ENCODE assay signal across 8 mouse cellular contexts in the genomic region with DNA sequence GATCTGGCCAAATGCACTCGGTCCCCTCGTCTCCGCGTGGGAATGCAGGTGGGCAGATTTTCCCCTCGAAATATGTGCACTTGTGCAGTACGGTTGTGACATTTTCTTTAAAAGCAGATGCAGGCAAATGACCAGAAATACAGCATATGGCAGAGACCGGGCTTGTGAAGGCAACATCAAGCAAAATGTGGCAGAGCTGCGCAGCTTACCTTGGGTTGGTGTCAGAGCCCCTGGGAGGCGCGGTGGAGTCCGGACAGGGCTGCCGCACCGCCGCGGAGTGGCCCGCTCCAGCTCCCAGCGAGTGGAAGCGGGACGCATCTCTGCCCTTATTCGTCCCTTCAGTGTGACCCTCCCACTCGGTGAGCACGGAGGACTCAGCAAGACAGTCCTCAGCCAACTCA. TPM values are rescaled to one million over a fixed set of nuclear protein-coding genes. Genes with fewer than 3 reads are reported as not detected.
DNase-seq lines count a peak whose midpoint lies in the region; ATAC-seq and TF ChIP-seq lines count a peak whose summit lies in the region.

Gene Col19a1, minus strand, starts transcription at position 332 of the 401 bp plus-strand sequence.

- no peaks in the 10 kb centered on the region for H3K36me3 ChIP-seq in testis, adult 2 months (ENCODE audit: control insufficient read depth, insufficient read depth, low read length)
- no peaks in the 10 kb centered on the region for H3K36me3 ChIP-seq in neural tube, embryonic 12.5 days
- no peaks in the 10 kb centered on the region for H3K36me3 ChIP-seq in kidney, adult 2 months (ENCODE audit: control insufficient read depth, insufficient read depth, low read length)

- peak within 1 kb of the TSS; percentile 98 for H3K4me2 ChIP-seq in neural tube, embryonic 12.5 days (replicated peaks)

- peak within 1 kb of the TSS; percentile 22 for H3K4me3 ChIP-seq in testis, adult 2 months (ENCODE audit: control insufficient read depth, low read depth, low read length)
- H3K4me3 ChIP-seq in neural tube, embryonic 12.5 days: peak within 1 kb of the TSS; percentile 56
- no peak within 1 kb of the TSS for H3K4me3 ChIP-seq in kidney, adult 2 months (ENCODE audit: insufficient read depth, low read depth, low read length)

- no peaks in the 10 kb centered on the region for H3K9me3 ChIP-seq in neural tube, embryonic 12.5 days

- H3K27me3 ChIP-seq in testis, adult 2 months (ENCODE audit: control insufficient read depth, insufficient read depth, low read length): peaks cover 2% of the 10 kb centered on the region; the same call in 1 of the 2 replicates
- peaks cover 40% of the 10 kb centered on the region for H3K27me3 ChIP-seq in neural tube, embryonic 12.5 days (replicated peaks)
- H3K27me3 ChIP-seq in kidney, adult 2 months (replicated peaks; ENCODE audit: control insufficient read depth, insufficient read depth, low read length): peaks cover 2% of the 10 kb centered on the region; the same call in 1 of the 2 replicates

- H3K4me1 ChIP-seq in testis, adult 2 months (ENCODE audit: control insufficient read depth, insufficient read depth, low read length): peaks cover 11% of the 10 kb centered on the region
- H3K4me1 ChIP-seq in neural tube, embryonic 12.5 days: peaks cover 6% of the 10 kb centered on the region
- no peaks in the 10 kb centered on the region for H3K4me1 ChIP-seq in kidney, adult 2 months (ENCODE audit: control insufficient read depth, insufficient read depth, low read length)

- peak within 1 kb of the TSS; percentile 53 for H3K9ac ChIP-seq in neural tube, embryonic 12.5 days

- H3K27ac ChIP-seq in testis, adult 2 months (ENCODE audit: control insufficient read depth, insufficient read depth, low read depth, low read length): no peak within 1 kb of the TSS
- H3K27ac ChIP-seq in neural tube, embryonic 12.5 days: no peak within 1 kb of the TSS
- no peak within 1 kb of the TSS for H3K27ac ChIP-seq in kidney, adult 2 months (ENCODE audit: insufficient read depth, low read depth, low read length)

- ATAC-seq in neural tube, embryonic 12.5 days (ENCODE audit: low FRiP score, low read depth): peak; percentile 69; the same call in 1 of the 2 replicates

- no peak for TF ChIP-seq POLR2A in testis, adult 2 months (IDR thresholded peaks at IDR 0.05; ENCODE audit: control insufficient read depth, low read depth, low read length)
- no peak for TF ChIP-seq POLR2A in kidney, adult 2 months (IDR thresholded peaks at IDR 0.05; ENCODE audit: low read depth, low read length)

- DNase-seq in testis, postnatal 14 days (ENCODE audit: low spot score): no peak
- DNase-seq in embryo, embryonic 11 days: peak; percentile 61
- peak; percentile 5 for DNase-seq in heart, postnatal 4 days
- DNase-seq in left cerebral cortex, postnatal 4 days: peak; percentile 17
- no peak for DNase-seq in urinary bladder, postnatal 36 days (ENCODE audit: low spot score in 2 of 2)
- DNase-seq in kidney, adult 2 months: no peak

- intact Hi-C loops in left cerebral cortex, postnatal 4 days (cut with DNase I): no loop called here

- no peak for TF ChIP-seq CTCF in testis, adult 2 months (IDR thresholded peaks at IDR 0.05; ENCODE audit: control insufficient read depth, insufficient read depth, insufficient replicate concordance, low read depth, low read length)
- no peak for TF ChIP-seq CTCF in kidney, adult 2 months (conservative IDR thresholded peaks at IDR 0.05; ENCODE audit: insufficient read depth, insufficient read length, low read depth, low read length)

- 2% methylated on average over 22 of the region's 22 CpGs for WGBS in neural tube, embryonic 12.5 days
- 3% methylated on average over 22 of the region's 22 CpGs for WGBS in kidney, adult 2 months

RNA-seq across cellular contexts. Expression of gene Col19a1, which starts in this region (rescaled TPM):
- polyA plus RNA-seq in testis, adult 2 months (2012; rRNA removed): 0.69 and 0.70 TPM in 2 replicates
- not detected for total RNA-seq in heart, postnatal 4 days (2021)
- 10 to 100 TPM; 15.3 to 18.8 TPM for total RNA-seq in left cerebral cortex, postnatal 4 days (2021)
- polyA plus RNA-seq in neural tube, embryonic 12.5 days (2016; fragmentation: Nextera tagmentation; extraction: Ambion mirVana): 2.3 and 2.7 TPM in 2 replicates
- 0.03 and 0.10 TPM in 2 replicates for polyA plus RNA-seq in kidney, adult 2 months (2012; rRNA removed)

Comparison
In these comparisons a context has a peak if more than half of its experiments do, and no peak if none do; other contexts are left out.
1. RNA of gene Col19a1 (total RNA-seq): 15.3 to 18.8 TPM in left cerebral cortex, postnatal 4 days; not detected in heart, postnatal 4 days; every median in the first group is over 10 times any median in the second.
2. Peak in DNase-seq in heart, postnatal 4 days; RNA of the gene not detected or under 1 TPM.
3. DNase-seq: peak in embryo, embryonic 11 days (single experiment) and left cerebral cortex, postnatal 4 days (single experiment); none in testis, postnatal 14 days (single experiment), urinary bladder, postnatal 36 days (0 of 2) and kidney, adult 2 months (single experiment).